Mouse (Mus musculus): Measurements from ENCODE around the gene Mcm9.

The Mcm9 gene

DNA sequence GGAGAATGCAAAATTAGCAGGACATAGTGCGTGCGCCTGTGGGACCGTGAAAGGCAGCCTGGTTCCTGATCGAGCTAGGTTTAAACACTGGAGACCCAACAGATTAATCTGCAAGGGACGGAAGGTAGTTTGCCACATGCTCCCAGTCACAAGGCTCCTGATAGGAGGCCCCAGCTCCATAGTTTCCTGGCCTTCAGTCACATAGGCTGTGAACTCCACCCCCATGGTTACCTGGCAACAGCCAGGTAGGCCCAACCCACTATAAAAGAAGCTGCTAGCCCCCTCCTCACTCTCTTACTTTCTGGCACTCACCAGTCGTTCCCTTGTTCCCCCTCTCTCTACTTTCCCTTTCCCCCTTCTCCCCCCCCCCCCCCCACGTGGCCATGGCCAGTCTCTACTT, 50.1 kb downstream of the Mcm9 start:
- no peak for DNase-seq (ENCODE audit: low read depth)

DNA sequence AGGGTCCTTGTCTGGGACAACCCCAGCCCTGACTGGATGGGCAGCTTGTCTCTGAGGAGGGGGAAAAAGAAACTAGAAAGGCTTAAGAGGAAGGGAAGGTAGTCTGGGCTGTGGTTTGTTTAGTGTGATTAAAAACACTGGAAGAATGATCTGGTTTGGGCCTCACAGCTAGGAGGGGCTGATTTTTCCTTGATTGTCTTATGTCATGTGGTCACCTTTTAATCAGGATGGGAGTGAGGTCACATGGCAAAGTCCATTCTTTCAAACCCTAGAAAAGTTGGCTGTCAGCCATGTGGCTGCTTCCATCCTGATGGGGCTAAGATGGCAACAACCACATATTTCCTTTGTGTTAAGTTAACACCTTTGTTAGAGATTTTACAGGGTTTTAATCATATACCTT, 61.7 kb downstream of the Mcm9 start:
- DNase-seq (ENCODE audit: low read depth), result no peak

DNA sequence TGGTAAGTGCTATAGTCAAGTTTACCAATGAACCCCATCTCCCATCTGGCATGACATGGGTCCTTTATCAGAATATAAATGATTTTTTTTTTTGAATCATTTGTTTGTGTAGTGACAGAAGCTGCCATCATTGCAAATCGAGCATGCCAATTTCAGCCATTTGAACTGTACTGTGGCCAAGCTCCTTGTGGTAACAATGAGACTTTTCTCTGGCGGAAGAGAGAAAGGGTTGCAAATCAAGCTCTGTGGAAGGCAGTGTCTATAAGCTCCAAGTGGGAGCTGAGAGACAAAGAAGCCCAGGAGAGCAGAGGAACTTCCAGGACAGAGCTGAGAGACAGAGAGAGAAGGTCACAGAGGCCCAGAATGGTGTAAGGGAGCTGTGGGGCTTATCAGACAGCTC, 64.7 kb downstream of the Mcm9 start:
- DNase-seq (ENCODE audit: low read depth), result no peak

GRCm38 (mm10) chr10:53562001-53562400, 68.2 kb downstream of the Mcm9 start:
- DNase-seq (ENCODE audit: low read depth), result peak; percentile 2

- DNase-seq (ENCODE audit: low read depth), result no peak
These were observed 92.6 kb downstream of the Mcm9 start for GRCm38 (mm10) chr10:53537596-53537995.

GRCm38 (mm10) chr10:53532297-53532696, 97.9 kb downstream of the Mcm9 start:
- no peak for DNase-seq (ENCODE audit: low read depth)

DNA sequence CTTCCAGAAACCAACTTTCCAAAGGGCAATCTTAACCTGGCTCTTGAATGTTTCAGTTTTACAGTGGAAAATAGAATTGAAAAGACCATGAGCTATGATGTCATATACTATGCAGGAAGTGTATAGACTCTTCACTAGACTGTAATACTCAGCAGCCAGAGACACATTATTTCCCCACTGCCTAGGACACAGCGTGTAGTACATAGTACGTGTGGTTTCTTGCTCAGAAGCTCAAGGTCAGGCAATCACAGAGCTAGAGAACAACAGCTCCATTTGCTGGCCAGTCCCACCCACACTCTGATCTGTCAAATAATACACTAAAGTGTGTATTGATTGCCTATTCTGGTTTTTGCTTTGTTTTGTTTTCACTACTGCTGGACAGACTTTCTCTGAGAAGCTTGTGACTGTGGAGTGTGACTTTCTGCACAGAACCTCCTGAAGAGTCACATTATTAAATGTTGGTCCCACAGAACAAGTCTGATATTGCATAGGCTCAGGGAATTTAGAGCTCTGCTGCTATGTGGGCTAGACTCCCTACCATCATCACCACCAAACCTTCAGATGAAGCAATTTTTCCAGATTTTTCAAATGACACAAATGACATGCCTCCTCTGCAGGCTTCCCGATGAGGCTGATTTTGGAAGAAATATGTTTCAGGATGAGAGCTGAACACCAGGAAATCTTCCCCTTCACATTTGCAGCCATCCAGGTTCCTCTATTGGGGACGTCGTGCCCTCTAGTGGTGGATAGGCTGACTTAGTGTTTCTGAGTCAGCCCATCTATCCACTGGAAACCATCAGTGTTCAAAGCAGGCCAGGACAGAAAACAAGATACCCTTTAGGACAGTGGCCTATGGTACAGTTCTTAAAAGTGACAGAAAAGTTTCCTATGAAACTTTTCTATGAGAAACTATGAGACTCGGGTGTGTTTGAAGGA, 102.1 kb downstream of the Mcm9 start:
- no peak for DNase-seq (ENCODE audit: low read depth)

DNA sequence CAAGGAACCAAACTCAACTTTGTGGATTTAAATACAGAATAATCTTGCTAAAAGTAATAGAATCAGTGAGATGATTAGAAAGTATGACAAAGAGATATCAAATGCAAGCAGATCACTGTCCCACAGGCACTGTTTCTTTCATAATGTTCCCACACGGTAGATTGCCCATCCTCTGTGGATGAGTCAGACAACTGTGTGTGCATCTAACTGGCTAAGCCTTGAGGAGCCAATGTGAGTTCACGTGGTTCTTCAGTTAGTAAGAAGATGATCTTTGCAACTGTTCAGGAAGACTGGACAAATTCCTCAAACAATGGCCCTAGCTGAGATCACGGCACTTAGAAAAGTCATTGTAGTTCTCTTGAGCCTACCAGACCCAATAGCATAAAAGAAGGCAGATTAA, 102.9 kb downstream of the Mcm9 start:
- no peak for DNase-seq (ENCODE audit: low read depth)

GRCm38 (mm10) chr10:53526350-53526749, 103.9 kb downstream of the Mcm9 start:
- no peak for DNase-seq (ENCODE audit: low read depth)

DNA sequence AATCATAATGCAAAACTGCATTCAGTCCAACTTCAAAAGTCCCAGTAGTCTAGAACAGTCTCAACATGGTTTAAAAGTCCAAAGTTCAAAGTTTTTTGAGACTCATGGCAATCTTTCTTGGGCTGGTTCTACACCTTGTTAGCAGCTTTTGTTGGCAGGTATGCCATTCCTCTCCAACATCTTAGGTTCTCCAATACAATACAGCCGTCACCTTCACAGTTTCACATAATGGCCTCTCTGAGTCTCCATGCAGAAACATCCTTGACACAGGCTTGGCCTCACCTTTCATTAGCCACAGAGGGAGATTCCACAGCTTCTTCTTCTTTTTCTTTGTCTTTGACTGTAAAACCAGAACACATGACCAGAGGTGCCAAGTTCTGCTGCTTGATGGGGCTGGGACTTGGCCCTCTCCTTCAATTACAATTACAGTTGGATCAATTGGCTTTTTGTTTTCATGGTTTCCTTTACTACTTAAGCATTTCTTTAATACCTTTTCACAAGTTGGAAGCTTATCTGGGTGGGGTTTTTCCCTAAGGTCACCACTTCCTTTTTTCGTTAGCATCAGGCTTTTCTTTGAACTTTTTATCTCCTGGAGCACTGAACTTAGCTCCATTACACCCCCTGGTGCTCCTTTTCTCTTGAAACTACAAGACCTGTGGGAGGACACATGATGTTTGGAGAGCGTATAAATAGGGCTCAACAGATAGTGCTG, 104.8 kb downstream of the Mcm9 start:
- no peak for DNase-seq (ENCODE audit: low read depth)

- no peak for DNase-seq (ENCODE audit: low read depth)
These were observed 110.9 kb downstream of the Mcm9 start for GRCm38 (mm10) chr10:53519068-53519954.

- no peak for DNase-seq (ENCODE audit: low read depth)
These were observed 111.7 kb downstream of the Mcm9 start for GRCm38 (mm10) chr10:53518599-53518913.

DNA sequence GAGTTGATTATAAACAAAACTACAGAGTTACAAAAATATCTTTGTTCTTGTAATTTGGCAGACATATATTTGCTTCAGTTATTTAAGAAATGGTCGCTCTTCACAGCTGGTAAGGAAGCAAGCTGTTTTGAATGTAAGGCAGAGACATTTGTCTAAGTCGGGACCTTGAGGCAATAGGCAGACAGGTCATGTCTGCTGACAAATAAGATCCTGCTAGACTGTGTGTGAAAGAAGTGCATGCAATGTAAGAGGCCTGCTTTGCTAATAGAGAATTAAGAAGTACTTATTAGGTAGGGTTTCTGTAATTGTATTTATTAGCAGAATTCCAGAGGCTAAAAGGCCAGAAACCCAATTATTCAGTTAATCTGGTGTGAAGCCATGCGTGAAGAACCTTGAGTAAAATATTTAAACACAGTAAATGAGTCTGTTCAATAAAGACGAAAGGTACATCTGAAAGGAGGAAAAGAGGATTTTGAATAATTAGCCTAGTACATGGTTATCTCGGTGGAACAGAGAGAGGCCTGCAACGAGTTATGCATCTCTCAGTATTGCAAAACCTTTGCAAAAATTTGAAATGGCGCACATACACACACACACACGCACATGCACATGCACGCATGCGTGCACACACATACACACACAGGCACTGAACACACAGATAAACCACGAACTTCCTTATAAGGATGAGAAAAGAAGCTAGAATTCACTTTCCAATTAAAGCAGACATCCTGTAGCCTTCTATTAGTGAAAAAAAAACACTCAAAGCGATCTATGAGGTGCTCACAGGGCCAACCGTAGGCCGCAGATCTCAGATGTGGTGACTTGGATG, 112.3 kb downstream of the Mcm9 start:
- DNase-seq (ENCODE audit: low read depth), result no peak

DNA sequence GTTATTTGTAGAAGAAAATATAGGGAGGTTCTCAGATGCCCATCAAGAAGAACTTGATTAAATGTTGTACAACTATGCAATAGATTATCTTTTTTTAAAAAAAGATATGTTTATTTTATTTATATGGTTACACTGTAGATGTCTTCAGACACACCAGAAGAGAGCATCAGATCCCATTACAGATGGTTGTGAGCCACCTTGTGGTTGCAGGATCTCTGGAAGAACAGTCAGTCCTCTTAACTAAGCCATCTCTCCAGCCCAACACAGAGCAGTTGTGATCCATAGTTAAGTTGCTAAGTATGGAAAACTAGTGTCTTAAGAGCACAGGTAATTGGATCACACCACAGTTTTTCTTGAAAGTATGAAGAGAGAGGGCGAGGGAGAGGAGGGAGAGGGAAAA, 117.7 kb downstream of the Mcm9 start:
- no peak for DNase-seq (ENCODE audit: low read depth)

DNA sequence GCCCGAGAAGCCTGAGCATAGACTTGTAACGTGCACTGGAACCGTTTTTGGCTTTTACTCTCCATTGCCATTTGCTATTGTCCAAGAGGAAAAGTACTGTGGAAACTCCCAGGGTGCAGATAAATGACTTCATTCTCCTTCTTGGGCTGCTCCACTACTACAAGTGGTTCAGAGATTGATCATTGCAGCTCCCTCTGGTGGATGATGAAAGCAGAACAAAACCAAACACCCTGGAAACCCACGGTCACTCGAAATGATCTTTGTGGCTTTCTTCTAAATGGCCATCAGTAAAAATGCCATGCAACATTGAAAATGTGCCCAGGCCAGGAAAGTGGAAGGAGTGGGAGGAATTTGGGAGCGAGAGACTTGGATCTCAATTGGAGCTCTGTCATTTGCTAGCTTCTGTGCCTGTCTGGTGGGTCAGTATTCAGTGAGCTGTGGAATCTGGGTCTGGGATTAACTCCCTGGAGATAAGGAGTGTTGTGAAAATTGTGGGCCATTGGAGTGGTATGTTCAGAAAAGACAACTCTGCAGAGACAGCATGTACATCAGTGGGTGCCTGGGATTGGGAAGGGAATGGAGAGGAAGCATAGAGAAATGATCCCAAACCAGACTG, 121.0 kb downstream of the Mcm9 start:
- DNase-seq (ENCODE audit: low read depth), result peak; percentile 56

DNA sequence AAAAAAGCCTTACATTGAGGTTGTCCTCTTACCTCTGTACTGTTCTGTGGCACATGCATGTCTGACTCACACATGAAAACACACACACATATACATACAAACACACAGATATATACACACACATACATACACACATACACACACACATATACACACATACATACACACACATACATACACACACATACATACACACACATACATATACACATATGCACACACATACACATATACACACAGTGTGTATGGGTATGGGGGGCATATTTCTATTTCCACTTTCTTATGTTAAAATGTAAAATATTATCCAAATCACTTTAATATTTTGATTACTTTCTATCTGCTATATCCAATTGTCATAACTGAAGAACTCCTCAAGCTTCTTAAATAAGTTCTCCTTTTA, 121.6 kb downstream of the Mcm9 start:
- no peak for DNase-seq (ENCODE audit: low read depth)

DNA sequence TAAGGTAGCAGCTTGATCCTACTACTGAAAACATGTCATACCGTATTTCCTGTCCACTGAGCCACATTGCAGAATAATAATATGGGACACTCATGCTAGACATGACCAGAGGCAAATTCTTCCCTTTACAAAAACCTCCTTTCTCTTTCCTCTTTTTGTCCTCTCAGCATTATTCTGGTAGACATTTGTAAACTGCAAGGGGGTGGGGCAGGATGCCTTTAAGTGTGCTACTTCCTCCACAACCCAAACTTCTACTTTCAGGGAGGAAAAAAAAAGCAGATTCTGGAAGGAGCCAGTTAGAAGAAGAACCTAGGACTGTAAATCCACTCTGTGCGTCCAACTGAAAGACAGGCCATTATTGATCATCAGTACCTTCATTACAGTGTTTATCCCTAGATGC, 124.7 kb downstream of the Mcm9 start:
- no peak for DNase-seq (ENCODE audit: low read depth)

- no peak for DNase-seq (ENCODE audit: low read depth)
These were observed 125.2 kb downstream of the Mcm9 start for GRCm38 (mm10) chr10:53505069-53505468.

GRCm38 (mm10) chr10:53502875-53503816, 127.1 kb downstream of the Mcm9 start:
- no peak for DNase-seq (ENCODE audit: low read depth)

GRCm38 (mm10) chr10:53502471-53502870, 127.8 kb downstream of the Mcm9 start:
- no peak for DNase-seq (ENCODE audit: low read depth)

Data from fibroblast of lung, adult 2 months (primary cell).